Mouse (Mus musculus): ENCODE measurements around the gene Rcc1.
"Not testable (repeated sequence)": the region's sequence is repeated elsewhere in the genome, so short reads cannot be mapped to it uniquely, and the experiment has no call there.

Gene Rcc1

GRCm38 (mm10) chr4:132299849-132300248 lies 53.6 kb downstream of the Rcc1 start:
- in situ Hi-C loops (cut with MboI; ENCODE audit: low pct_unique_long_range_greater_than_20kb in 1 of 2, low sequenced_read_pairs in 2 of 2, unreplicated experiment in 1 of 2), result no loop called here

GRCm38 (mm10) chr4:132295696-132296390 lies 57.6 kb downstream of the Rcc1 start:
- in situ Hi-C loops (cut with MboI; ENCODE audit: low pct_unique_long_range_greater_than_20kb in 1 of 2, low sequenced_read_pairs in 2 of 2, unreplicated experiment in 1 of 2), result no loop called here

GRCm38 (mm10) chr4:132293682-132294240 lies 59.6 kb downstream of the Rcc1 start:
- in situ Hi-C loops (cut with MboI; ENCODE audit: low pct_unique_long_range_greater_than_20kb in 1 of 2, low sequenced_read_pairs in 2 of 2, unreplicated experiment in 1 of 2), result no loop called here

GRCm38 (mm10) chr4:132292988-132293387 lies 60.4 kb downstream of the Rcc1 start:
- in situ Hi-C loops (cut with MboI; ENCODE audit: low pct_unique_long_range_greater_than_20kb in 1 of 2, low sequenced_read_pairs in 2 of 2, unreplicated experiment in 1 of 2), result no loop called here

- in situ Hi-C loops (cut with MboI; ENCODE audit: low pct_unique_long_range_greater_than_20kb in 1 of 2, low sequenced_read_pairs in 2 of 2, unreplicated experiment in 1 of 2), result no loop called here
Observed at GRCm38 (mm10) chr4:132291624-132292335, 61.6 kb downstream of the Rcc1 start.

- in situ Hi-C loops (cut with MboI; ENCODE audit: low pct_unique_long_range_greater_than_20kb in 1 of 2, low sequenced_read_pairs in 2 of 2, unreplicated experiment in 1 of 2), result no loop called here
Observed at GRCm38 (mm10) chr4:132291056-132291455, 62.3 kb downstream of the Rcc1 start.

- in situ Hi-C loops (cut with MboI; ENCODE audit: low pct_unique_long_range_greater_than_20kb in 1 of 2, low sequenced_read_pairs in 2 of 2, unreplicated experiment in 1 of 2), result not testable (repeated sequence)
Observed at GRCm38 (mm10) chr4:132288840-132289239, 64.6 kb downstream of the Rcc1 start.

Measured in mouse embryonic stem cell (cell line).